Mouse (Mus musculus) olfactory bulb, adult 2 months (tissue): ENCODE measurements around the gene Dkkl1. TPM values are rescaled to one million over a fixed set of nuclear protein-coding genes. Genes with fewer than 3 reads are reported as not detected.

ENCODE experiments used
- H3K27ac ChIP-seq: fragments of 200-500 bp; 2 replicates; pipeline ENCODE4 v1.5.1; 2012; ENCODE audit warnings: low read depth, low read length; ENCODE audit not compliant: insufficient read depth
- H3K4me1 ChIP-seq: fragments of 200-500 bp; 2 replicates; pipeline ENCODE4 v1.6.1; 2012; ENCODE audit warnings: low read length; ENCODE audit not compliant: control insufficient read depth, insufficient read depth
- H3K4me3 ChIP-seq: fragments of 200-500 bp; 2 replicates; pipeline ENCODE4 v1.5.1; 2012; ENCODE audit warnings: mild to moderate bottlenecking, low read depth, low read length, moderate library complexity; ENCODE audit not compliant: insufficient read depth
- CTCF ChIP-seq: fragments of 200-500 bp; IDR thresholded peaks from 2 replicates; pipeline ENCODE4 v1.5.1; 2012; ENCODE audit warnings: low read depth, mild to moderate bottlenecking, low read length, moderate library complexity; ENCODE audit not compliant: insufficient read depth
- POLR2A ChIP-seq: fragments of 200-500 bp; IDR thresholded peaks from 2 replicates; pipeline ENCODE4 v1.6.1; 2012; ENCODE audit warnings: mild to moderate bottlenecking, low read depth, low read length, moderate library complexity; ENCODE audit not compliant: insufficient read depth
- WGBS: fragments of 180-500 bp; shearing (Covaris S2); methylation state at CpG from one replicate; pipeline ENCODE4 v1.1.7; 2018; 5-methylcytosine and 5-hydroxymethylcytosine counted together
- polyA plus RNA-seq: library from polyadenylated mRNA; stranded (reverse); fragments of >200 nt; gene quantifications from 2 replicates; pipeline ENCODE4 v1.2.4, GENCODE M21; 2012; ENCODE audit warnings: low replicate concordance; ENCODE audit not compliant: missing spikeins, insufficient read depth, insufficient read length

Dkkl1 gene
- polyA plus RNA-seq, 1 experiment: not detected

DNA sequence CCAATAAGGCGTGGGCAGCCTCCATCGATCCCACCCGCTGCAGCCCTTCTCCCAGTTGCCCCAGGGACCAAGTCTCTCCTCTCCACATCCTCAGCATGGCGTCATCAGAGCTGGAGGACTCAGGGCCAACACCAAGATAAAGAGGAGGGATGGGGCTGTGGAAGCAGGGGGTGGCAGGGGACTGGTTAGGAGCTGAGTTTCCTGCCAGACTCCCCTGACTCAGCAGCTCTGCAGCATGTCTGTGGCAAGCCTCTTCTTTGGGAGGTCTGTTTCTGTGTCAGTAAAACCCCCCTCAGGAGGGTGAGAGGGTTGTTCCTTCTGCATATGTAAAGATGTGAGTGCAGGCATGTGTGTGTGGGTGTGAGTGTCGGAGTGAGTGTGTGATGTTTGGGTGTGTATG is 15.0 kb downstream of the Dkkl1 start:
- 73% methylated on average over 5 of the region's 5 CpGs for whole genome bisulfite sequencing
- Histone ChIP-seq H3K27ac (no peak overlapping the region), H3K4me1 (peaks cover 8% of the 10 kb centered on the region; the same call in 1 of the 2 replicates), H3K4me3 (no peak overlapping the region)
- TF ChIP-seq CTCF: no peak
- TF ChIP-seq POLR2A: no peak

- Histone ChIP-seq H3K4me3 (no peak overlapping the region), H3K27ac (no peak overlapping the region), H3K4me1 (peaks cover 8% of the 10 kb centered on the region; the same call in 1 of the 2 replicates)
- WGBS: 95% methylated on average over 4 of the region's 4 CpGs
- TF ChIP-seq POLR2A: no peak
- TF ChIP-seq CTCF: no peak
Observed at GRCm38 (mm10) chr7:45196176-45196535, 15.8 kb downstream of the Dkkl1 start.

GRCm38 (mm10) chr7:45195341-45196175 is 16.4 kb downstream of the Dkkl1 start:
- no peak for TF ChIP-seq CTCF
- no peak for TF ChIP-seq POLR2A
- no peak overlapping the region for H3K27ac ChIP-seq
- WGBS: 79% methylated on average over 13 of the region's 13 CpGs
- peaks cover 8% of the 10 kb centered on the region; the same call in 1 of the 2 replicates for H3K4me1 ChIP-seq
- no peak overlapping the region for H3K4me3 ChIP-seq

- H3K4me1 ChIP-seq: peaks cover 13% of the 10 kb centered on the region; the same call in 1 of the 2 replicates
- WGBS: 82% methylated on average over 17 of the region's 17 CpGs
Observed at GRCm38 (mm10) chr7:45193871-45194785, 17.8 kb downstream of the Dkkl1 start.

GRCm38 (mm10) chr7:45193406-45193805 is 18.5 kb downstream of the Dkkl1 start:
- no peak overlapping the region for H3K27ac ChIP-seq
- TF ChIP-seq POLR2A (no peak), CTCF (no peak)
- WGBS: 74% methylated on average over 5 of the region's 5 CpGs
- H3K4me1 ChIP-seq: peaks cover 10% of the 10 kb centered on the region; the same call in 1 of the 2 replicates
- no peak overlapping the region for H3K4me3 ChIP-seq

More at GRCm38 (mm10) chr7:45193871-45194785, 17.8 kb downstream of the Dkkl1 start:
- Histone ChIP-seq H3K27ac (no peak overlapping the region), H3K4me3 (no peak overlapping the region)
- TF ChIP-seq POLR2A (no peak), CTCF (no peak)

DNA sequence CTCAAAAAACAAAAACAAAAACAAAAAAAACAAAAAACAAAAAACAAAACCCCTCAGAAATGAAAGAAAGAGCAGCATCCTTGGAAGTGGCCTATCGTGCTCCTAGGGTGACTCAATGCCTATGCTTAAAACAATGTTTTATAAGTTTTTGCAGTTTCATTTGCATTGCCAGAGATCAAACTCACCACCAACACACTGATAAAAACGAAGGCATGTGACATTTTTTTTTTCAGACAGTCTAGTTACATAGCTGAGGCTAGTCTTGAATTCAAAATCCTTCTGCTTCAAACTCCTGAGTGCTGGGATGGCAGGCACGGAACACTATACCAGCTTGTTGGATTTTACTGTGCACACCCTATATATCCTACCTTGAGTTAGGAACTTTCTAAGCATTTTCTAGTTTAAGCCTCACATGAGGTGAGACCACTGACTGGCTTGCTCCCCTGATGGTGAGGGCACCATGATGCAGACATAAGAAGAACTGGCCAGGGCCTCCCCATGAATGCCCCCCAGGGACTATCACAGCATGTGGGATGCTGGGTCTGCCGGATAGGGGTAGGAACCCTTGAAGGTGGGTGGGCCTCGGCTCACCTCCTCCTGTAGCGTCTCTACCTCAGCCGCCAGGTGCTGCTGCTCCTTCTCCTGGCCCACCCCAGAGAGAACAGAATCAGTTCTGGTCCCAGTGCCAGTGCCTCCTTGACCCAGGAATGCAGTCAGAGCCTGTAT is 19.2 kb downstream of the Dkkl1 start:
- Histone ChIP-seq H3K4me3 (no peak overlapping the region), H3K4me1 (peaks cover 10% of the 10 kb centered on the region; the same call in 1 of the 2 replicates), H3K27ac (no peak overlapping the region)
- TF ChIP-seq CTCF (no peak), POLR2A (no peak)
- 87% methylated on average over 7 of the region's 7 CpGs for WGBS

DNA sequence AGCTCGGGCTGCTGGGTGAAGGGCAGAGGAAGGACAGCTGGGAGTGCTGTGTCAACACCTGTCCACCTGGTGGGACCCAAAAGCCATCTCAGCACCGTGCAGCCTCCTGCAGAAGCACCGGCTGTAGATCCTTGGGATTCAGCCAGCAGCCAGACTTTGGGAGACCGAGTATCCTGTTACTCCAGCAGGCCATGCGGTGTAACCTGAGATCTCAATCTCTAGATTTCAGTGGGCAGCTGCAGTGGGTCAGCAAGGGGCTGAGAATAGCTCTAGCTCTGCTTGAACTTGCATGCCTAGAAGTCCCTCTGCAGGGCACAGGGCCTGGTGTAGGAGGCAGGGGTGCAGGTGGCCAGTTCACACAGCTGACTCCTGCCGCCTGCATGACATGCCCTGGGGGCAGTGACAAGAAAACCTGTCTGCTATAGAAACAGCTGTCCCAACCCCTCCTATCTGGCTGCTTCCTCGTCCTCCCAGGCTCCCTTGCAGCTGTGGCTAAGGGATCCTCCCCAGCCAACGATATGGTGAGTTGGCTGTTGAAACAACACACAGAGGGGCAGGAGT is 20.1 kb downstream of the Dkkl1 start:
- H3K4me3 ChIP-seq: no peak overlapping the region
- 57% methylated on average over 8 of the region's 8 CpGs for WGBS
- TF ChIP-seq POLR2A (no peak), CTCF (no peak)
- no peak overlapping the region for H3K27ac ChIP-seq
- H3K4me1 ChIP-seq: peaks cover 8% of the 10 kb centered on the region; the same call in 1 of the 2 replicates

GRCm38 (mm10) chr7:45191161-45191560 is 20.8 kb downstream of the Dkkl1 start:
- TF ChIP-seq CTCF (no peak), POLR2A (no peak)
- H3K4me1 ChIP-seq: 0 out of 2 replicates have a peak, but pooled peaks cover 6% of the 10 kb centered on the region
- WGBS: 73% methylated on average over 2 of the region's 2 CpGs
- no peak overlapping the region for H3K4me3 ChIP-seq
- H3K27ac ChIP-seq: no peak overlapping the region
